Mouse (Mus musculus) cerebellum, postnatal 14 days (tissue): ENCODE results near the gene Sept9.

Source experiments
- DNase-seq, 2 experiments: peaks; one replicate each; pipeline ENCODE4 v3.0.0; 2021; ENCODE audit warnings: mixed read lengths in 2 of 2

The Sept9 gene

GRCm38 (mm10) chr11:117176304-117176703 is 23.2 kb upstream of the Sept9 start:
- DNase-seq: peak; percentile 59 to 82

DNA sequence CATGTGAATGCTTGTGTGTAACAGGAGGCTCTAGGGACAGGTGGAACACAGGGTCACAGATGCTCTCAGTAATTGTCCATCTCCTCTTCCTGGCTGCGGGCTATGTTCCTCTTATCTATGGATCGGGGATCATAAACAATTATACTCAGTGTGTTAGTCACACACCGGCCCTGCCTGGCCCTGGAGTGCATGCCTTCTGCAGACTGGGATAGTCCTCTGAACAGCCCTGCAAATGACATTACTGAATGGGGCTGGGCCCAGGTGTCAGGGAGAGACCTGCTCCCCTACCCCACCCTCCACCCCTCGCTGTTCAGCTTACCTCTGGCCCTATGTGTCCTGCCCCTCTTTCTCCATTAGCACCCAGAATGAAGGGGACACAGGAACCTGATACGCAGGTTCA is 22.6 kb upstream of the Sept9 start:
- DNase-seq: no peak

DNA sequence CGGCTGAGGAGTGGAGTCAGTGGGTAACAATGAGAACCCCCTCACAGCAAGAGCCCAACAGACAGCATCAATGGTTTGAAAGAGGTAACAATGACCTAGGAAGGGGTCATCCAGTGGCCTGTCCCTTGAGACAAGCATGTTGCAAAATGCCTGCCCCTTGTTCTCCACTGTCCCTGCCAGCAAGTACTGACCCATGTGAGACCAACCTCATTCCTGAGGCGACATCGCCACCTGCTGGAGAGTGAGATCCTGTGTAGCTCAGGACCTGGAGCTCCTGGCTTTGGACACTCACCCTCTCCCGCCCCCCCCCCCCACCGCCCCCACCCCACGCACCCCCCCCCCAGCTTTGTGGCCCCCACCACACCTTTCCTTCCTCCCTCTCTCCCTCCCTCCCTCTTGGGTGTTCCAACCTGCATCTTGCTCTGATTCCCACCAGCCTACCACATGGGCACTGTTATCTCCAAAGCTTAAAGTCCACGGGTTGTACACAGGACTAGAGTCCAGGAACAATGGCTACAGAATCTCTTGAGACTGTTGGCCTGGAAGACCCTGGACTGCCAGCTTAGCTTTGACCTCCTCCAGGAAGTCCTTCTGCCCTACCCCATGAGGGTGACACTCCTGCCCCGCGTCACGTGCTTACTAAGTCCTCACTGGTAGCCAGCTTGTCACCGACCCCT is 22.0 kb upstream of the Sept9 start:
- DNase-seq: peak; percentile 97 to 98

DNA sequence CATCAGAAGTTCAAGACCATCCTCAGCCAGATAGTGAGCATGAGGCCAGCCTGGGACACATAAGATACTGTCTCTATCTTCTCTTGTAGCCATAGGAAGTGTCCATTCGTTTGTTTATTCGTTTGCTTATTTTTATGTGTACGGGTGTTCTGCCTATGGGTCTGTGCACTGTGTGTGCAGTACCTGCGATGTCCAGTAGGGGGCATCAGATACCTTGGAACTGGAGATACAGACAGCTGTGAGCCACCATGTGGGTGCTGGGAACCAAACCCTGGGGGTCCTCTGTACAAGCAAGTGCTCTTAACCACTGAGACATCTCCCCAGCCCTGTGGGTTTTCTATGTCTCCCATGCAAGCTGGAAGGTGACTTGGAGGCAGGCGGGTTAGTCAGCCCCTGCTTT is 19.6 kb upstream of the Sept9 start:
- no peak for DNase-seq

- no peak for DNase-seq
These were observed 16.7 kb upstream of the Sept9 start for GRCm38 (mm10) chr11:117182808-117183207.

GRCm38 (mm10) chr11:117183299-117183698 is 16.2 kb upstream of the Sept9 start:
- DNase-seq: no peak

DNA sequence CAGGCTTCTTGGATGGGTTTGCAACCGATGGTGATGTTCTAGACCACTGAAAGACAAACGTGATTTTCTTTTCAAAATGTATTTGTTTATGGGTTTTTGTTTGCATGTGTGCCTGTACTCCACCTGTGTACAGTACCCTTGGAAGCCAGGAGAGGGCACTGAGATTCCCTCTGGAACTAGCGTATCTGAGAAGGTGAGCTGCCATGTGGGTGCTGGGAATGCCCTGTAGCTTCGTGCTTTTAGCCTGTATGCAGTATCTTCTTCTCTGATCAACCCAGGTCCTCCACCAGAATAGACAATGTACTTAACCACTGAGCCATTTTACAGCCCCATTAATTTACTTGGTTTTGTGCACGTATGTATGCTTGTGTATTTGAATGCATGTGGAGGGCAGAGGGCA is 15.6 kb upstream of the Sept9 start:
- no peak for DNase-seq

- no peak for DNase-seq
These were observed 14.2 kb upstream of the Sept9 start for GRCm38 (mm10) chr11:117185076-117185933.

DNA sequence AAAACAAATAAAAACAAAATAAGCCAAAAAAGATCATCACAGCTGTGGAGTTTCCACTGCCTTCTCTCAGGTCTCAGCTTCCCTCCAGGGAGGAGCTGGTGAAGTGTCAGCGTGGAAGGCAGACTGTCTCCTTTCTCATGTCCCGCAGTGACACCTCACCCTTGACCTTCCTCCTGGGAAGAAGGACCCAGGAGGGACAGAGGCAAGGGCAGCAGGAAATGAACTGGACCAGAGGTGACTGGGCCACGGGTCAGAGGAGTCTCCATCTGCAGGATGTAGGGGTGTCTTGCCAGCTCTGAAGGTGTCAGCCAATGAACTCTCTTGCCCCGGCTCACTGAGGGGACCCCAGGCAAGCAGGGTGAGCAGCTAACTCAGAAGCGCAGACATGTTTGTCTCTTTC is 7.9 kb upstream of the Sept9 start:
- no peak for DNase-seq

DNA sequence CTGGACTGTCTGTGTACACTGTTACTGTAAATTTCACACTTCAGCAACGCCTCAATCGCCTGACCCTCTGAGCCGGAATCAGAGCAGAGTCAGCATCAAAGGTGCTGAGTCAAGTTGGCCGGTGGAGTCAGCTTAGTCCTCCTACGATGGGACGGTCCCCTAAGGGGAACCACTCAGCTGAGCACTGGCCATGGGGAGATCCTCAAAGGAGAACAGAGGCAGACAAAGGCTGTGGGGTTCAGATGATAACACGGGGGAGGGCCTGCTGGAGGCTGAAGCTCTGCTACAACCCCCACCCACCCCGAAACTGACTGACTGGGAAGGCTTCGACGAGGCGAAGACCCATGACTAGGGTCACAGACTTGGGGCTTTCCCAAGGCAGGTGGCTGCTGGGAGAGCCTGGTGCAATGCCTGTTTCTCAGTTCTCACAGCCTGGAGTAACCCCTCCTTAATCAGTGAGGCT is 5.0 kb upstream of the Sept9 start:
- DNase-seq: no peak

- no peak for DNase-seq
These were observed 3.8 kb upstream of the Sept9 start for GRCm38 (mm10) chr11:117195616-117196015.

DNA sequence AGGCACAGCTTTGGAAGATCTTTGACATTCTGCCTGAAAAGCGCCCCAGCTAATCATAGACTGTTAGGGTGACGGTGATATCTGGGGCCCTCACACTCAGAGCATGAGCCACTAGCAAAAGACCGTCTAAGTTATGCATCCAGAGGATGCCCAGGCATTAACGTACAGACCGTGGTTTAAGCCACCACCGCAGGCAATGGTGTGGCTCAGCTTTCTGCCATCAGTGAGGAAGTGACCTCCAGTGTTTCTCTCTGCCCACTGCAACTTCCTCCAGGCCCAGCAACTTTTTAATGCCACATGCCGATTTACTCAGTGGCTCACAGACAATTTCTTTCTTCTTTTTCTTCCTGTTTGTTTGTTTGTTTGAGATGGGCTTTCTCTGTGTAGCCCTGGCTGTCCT is 2.8 kb upstream of the Sept9 start:
- no peak for DNase-seq

- DNase-seq: no peak
These were observed 1.3 kb upstream of the Sept9 start for GRCm38 (mm10) chr11:117198122-117198521.

DNA sequence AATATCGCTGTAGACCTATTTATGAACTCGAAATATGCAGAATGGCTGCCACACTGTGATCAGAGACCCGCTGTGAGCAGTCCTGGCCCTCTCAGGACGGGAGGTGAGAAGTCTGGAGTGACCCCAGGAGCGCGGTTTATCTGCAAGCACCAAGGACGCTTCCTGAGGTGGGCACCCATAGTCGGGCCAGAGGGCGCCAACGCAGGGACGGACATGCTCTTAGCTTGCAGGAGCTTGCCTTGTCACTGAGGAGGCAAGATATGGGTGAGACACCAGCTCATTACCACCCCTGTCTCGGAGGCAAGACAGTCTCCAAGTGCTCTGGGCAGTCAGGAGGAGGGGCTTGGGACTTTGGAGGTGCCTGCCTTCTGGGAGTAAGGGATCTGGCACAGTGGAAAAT is 2.4 kb downstream of the Sept9 start:
- no peak for DNase-seq

DNA sequence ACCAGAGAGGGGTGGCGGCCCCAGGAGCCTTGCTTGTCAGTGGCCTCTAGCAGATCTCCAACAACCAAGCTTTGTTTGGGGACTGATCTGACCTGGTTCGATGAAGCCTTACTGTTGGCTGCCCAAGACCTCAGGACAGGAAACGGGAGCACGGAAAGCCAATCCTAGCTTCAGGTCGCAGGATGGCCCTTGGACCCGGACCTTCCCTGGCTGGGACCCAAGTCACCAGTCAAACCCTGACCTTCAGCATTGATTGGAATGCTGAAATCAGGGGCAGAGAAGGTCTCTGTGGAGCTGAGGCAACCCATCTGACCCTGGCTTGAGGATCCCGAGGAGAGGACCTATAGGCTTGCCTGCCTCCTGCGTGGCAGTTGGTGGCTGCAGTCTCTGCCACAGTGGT is 5.1 kb downstream of the Sept9 start:
- DNase-seq: no peak

DNA sequence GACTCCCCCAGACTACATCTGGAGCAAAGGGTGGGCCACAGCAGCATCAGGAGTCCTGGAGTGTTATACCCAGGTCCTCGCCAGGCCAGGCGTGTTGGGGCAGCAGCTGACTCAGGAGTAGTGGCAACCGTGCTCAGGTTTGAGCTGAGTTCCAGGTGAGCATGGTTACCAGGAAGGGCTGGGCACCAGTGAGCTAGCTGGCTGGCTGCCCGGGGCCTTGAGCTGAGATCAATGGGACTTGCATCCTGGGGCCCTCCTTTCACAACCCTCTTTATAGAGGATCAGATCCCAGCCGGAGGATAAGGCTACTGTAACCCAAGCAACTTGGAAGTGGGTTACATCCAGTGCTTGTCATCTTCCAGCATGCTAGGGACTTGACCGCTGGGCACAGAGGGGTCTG is 5.6 kb downstream of the Sept9 start:
- DNase-seq: peak in 1 of 2 experiments; percentile 46

DNA sequence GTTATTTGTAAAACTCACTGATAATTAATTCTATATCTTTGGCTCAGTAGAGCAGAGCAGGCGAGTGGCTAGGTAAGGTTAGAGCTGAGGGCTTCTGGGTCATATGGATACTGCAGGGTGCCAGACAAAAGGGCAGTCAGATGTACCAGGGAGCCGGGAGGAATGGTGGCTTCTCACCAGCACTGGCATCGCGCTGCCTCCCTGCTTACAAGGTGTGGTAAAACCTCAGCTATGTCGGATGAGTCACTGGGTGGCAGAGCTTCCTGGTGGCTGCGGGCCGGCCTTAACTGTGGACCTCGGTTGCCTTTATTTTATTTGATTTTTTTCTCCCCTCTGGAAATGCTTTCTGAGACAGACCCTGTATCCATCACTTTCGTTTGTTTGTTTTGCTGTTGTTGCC is 6.0 kb downstream of the Sept9 start:
- no peak for DNase-seq

DNA sequence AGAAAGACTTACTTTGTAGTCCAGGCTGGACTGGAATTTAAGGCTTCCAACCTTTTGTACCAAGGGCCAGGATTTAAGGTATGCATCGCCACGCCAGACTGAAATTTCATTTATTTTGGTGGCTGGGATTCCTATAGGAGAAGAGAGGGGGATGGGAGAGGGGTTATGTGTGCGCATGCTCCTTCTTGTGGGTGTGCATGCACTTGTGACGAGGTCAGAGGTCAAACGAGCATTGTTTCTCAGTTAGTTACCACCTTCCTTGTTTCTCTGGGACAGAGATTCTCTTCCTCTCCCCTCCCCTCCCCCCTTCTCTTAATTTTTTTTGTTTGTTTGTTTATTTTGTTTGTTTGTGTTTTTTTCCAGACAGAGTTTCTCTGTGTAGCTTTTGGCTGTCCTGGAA is 8.0 kb downstream of the Sept9 start:
- no peak for DNase-seq

- peak; percentile 65 to 71 for DNase-seq
These were observed 8.8 kb downstream of the Sept9 start for GRCm38 (mm10) chr11:117208151-117208673.

GRCm38 (mm10) chr11:117216713-117217112 is 17.3 kb downstream of the Sept9 start:
- DNase-seq: no peak

GRCm38 (mm10) chr11:117218070-117218469 is 18.6 kb downstream of the Sept9 start:
- DNase-seq: no peak

- no peak for DNase-seq
These were observed 19.0 kb downstream of the Sept9 start for GRCm38 (mm10) chr11:117218498-117218897.

DNA sequence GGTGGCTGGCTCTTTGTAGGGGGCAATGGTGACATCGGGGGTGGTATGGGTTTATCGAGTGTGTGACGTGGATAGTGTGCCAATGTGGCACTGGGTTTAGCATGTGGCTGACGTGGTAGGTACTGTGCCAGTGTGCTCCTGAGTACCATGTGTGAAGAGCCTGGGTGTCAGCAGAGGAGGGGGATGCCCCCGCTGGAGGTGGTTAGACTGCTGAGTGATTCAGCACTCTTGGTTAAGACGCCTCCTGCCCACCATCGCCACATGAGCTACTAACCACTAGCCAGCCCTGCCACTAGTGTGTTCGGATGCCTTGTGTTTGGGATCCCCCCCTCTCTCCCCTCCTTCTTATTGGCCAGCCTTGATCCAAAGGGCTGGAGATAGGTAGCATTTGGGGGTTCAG is 21.3 kb downstream of the Sept9 start:
- DNase-seq: no peak

GRCm38 (mm10) chr11:117221182-117221581 is 21.7 kb downstream of the Sept9 start:
- DNase-seq: no peak
